Mouse (Mus musculus) MEL (cell line): ENCODE measurements at regions not wholly inside any gene's neighbourhood (a gene's known extent, or its start where the extent isn't known, plus 50 kb on each side); places are given as distances from the start of the nearest gene placed in this dataset.
"Not testable (repeated sequence)": the region's sequence is repeated elsewhere in the genome, so short reads cannot be mapped to it uniquely, and the experiment has no call there.

Experiments
- CHD2 ChIP-seq: IDR thresholded peaks from 2 replicates; pipeline ENCODE4 v1.6.1; 2011; ENCODE audit warnings: low read length, improper control_type of control experiment
- CTCF ChIP-seq, 3 experiments: IDR thresholded peaks in 2 of 3; conservative IDR thresholded peaks in 1 of 3; 2 replicates each; pipeline ENCODE4 v1.5.1; 2011 to 2012; ENCODE audit warnings: low read length in 3 of 3, low read depth in 2 of 3, mild to moderate bottlenecking in 2 of 3, improper control_type of control experiment in 1 of 3, inconsistent platforms in 1 of 3, mixed read lengths in 1 of 3, moderate library complexity in 1 of 3; ENCODE audit not compliant: control insufficient read depth in 1 of 3, insufficient read depth in 1 of 3, poor library complexity in 1 of 3, severe bottlenecking in 1 of 3
- EP300 ChIP-seq, 2 experiments: IDR thresholded peaks; 2 replicates each; pipeline ENCODE4 v1.6.1; 2011; ENCODE audit warnings: improper control_type of control experiment in 2 of 2, low read length in 2 of 2, low read depth in 1 of 2, mild to moderate bottlenecking in 1 of 2
- MAX ChIP-seq: IDR thresholded peaks from 2 replicates; pipeline ENCODE4 v1.6.1; 2011; ENCODE audit warnings: low read length, improper control_type of control experiment
- NRF1 ChIP-seq: IDR thresholded peaks from 2 replicates; pipeline ENCODE4 v1.6.1; 2014; ENCODE audit warnings: low read depth, mild to moderate bottlenecking, inconsistent platforms, low read length, improper control_type of control experiment, moderate library complexity; ENCODE audit not compliant: poor library complexity, insufficient read depth, severe bottlenecking
- POLR2A ChIP-seq, 2 experiments: IDR thresholded peaks; 2 replicates each; pipeline ENCODE4 v1.6.1; 2011 to 2012; ENCODE audit warnings: low read length in 2 of 2, mild to moderate bottlenecking in 2 of 2, control low read depth in 1 of 2, improper control_type of control experiment in 1 of 2, low read depth in 1 of 2, moderate library complexity in 1 of 2; ENCODE audit not compliant: control insufficient read depth in 1 of 2, insufficient read depth in 1 of 2, poor library complexity in 1 of 2
- RAD21 ChIP-seq: IDR thresholded peaks from 2 replicates; pipeline ENCODE4 v1.6.1; 2011; ENCODE audit warnings: mild to moderate bottlenecking, low read depth, low read length, improper control_type of control experiment
- SIN3A ChIP-seq: IDR thresholded peaks from 2 replicates; pipeline ENCODE4 v1.6.1; 2012; ENCODE audit warnings: low read length, improper control_type of control experiment, inconsistent platforms
- TBP ChIP-seq: IDR thresholded peaks from 2 replicates; pipeline ENCODE4 v1.8.0; 2011; ENCODE audit warnings: low read depth, low read length, improper control_type of control experiment
- USF1 ChIP-seq: IDR thresholded peaks from 2 replicates; pipeline ENCODE4 v1.6.1; 2014; ENCODE audit warnings: low read depth, mild to moderate bottlenecking, inconsistent platforms, low read length, improper control_type of control experiment, moderate library complexity
- ZC3H11A ChIP-seq: IDR thresholded peaks from 2 replicates; pipeline ENCODE4 v1.6.1; 2012; ENCODE audit warnings: low read depth, mild to moderate bottlenecking, inconsistent platforms, low read length, improper control_type of control experiment
- ZMIZ1 ChIP-seq: IDR thresholded peaks from 2 replicates; pipeline ENCODE4 v1.6.1; 2012; ENCODE audit warnings: low read depth, mild to moderate bottlenecking, inconsistent platforms, low read length, improper control_type of control experiment, moderate library complexity

DNA sequence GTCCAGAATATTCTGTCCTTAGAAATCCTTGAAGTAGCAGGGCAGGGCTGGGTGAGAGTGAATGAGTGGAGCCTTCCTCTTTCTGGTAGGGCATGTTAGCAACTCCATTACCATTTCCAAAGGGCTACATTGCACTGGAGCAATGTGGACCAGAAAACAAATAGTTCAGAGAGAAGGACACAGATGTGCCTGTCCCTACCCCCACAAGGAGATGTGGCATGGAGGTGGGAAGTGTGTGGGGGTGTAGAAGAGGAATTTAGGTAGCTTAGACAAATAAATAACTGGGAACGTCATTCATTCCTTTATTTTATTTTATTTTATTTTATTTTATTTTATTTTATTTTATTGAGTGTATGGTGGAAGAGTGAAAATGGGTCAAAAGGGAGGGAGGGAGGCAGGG lies 1364.1 kb downstream of the Zfp704 start:
- not testable (repeated sequence) for TF ChIP-seq USF1; RAD21; EP300 (IDR thresholded peaks at IDR 0.05; ENCODE audit: low read depth in 1 of 2, low read length in 2 of 2); SIN3A; CTCF (IDR thresholded peaks at IDR 0.05 in 2 of 3, conservative IDR thresholded peaks at IDR 0.05 in 1 of 3; ENCODE audit: control insufficient read depth in 1 of 3, insufficient read depth in 1 of 3, low read depth in 2 of 3, low read length in 3 of 3, poor library complexity in 1 of 3, severe bottlenecking in 1 of 3); ZC3H11A; CHD2; POLR2A (IDR thresholded peaks at IDR 0.05; ENCODE audit: control insufficient read depth in 1 of 2, insufficient read depth in 1 of 2, low read depth in 1 of 2, low read length in 2 of 2, poor library complexity in 1 of 2); MAX; TBP; ZMIZ1; NRF1
